Mouse (Mus musculus): Measurements from ENCODE around the gene Zfp866.

- TF ChIP-seq CTCF (IDR thresholded peaks at IDR 0.05; ENCODE audit: low read depth, low read length) = no peak
- TF ChIP-seq EP300 (IDR thresholded peaks at IDR 0.05; ENCODE audit: insufficient read depth, low read depth, low read length) = no peak
- no peak for TF ChIP-seq POLR2A (IDR thresholded peaks at IDR 0.05; ENCODE audit: insufficient read depth, low read length)
Observed at GRCm38 (mm10) chr8:69799946-69800345, 9.0 kb upstream of the Zfp866 start.

Data from ES-Bruce4 (cell line).